Mouse (Mus musculus) CD4-positive, CD25-positive, alpha-beta regulatory T cell, adult 9 weeks (primary cell): ENCODE measurements around the gene Adamts17. TPM values are rescaled to one million over a fixed set of nuclear protein-coding genes. Genes with fewer than 3 reads are reported as not detected.

Experiments
- polyA plus RNA-seq: library from polyadenylated mRNA; unstranded; fragments of 100-300 nt; shearing (Covaris generic); gene quantifications from one replicate; pipeline ENCODE4 v1.2.1, GENCODE M21; 2017

Gene Adamts17
- 0.14 TPM for polyA plus RNA-seq

GRCm38 (mm10) chr7:66839463-66840007, at the start of gene Adamts17:
Gene Adamts17 (plus strand): TSS chr7:66839735.

Other genes with a start within 250 kb of the Adamts17 start
- 7.4 TPM for gene Asb7, start 150.1 kb upstream of the Adamts17 start, polyA plus RNA-seq
- gene Lins1, start 149.8 kb upstream of the Adamts17 start, polyA plus RNA-seq = 14.1 TPM
- gene Cers3, start 96.2 kb upstream of the Adamts17 start, polyA plus RNA-seq = 0.11 TPM